Mouse (Mus musculus): ENCODE data around the gene Ube2m. TPM values are rescaled to one million over a fixed set of nuclear protein-coding genes. Genes with fewer than 3 reads are reported as not detected.

The Ube2m gene
- polyA plus RNA-seq, 1 experiment from 2014 or later: 104 TPM

DNA sequence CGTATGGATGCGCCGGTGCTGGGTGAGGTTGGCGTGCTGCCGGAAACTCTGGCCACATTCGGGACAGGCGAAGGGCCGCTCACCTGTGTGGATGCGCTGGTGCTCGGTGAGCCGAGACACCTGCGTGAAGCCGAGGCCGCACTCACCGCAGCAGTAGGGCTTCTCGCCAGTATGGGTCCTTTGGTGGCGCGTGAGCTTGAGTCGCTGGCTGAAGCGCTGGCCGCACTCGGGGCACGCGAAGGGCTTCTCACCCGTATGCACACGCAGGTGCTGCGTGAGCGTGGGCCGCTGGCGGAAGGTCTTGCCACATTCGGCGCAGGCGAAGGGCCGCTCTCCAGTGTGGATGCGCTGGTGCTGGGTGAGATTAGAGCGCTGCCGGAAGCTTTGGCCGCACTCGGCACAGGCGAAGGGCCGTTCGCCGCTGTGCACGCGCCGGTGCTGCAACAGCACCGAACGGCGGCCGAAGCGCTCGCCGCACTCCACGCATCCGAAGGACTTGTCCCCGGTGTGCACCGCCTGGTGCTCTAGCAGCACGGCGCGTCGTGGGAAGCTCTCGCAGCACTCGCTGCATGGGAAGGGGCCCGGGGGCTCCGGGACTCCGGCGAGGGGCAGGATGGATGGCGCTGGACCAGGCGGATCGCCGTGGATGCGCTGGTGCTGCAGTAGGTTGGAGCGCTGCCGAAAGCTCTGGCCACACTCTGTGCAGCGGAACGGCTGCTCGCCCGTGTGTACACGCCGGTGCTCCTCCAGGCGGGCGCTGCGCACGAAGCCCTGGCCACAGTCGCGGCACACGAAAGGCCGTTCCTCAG lies 5.6 kb upstream of the Ube2m start:
- Histone ChIP-seq H3K9ac (peak overlapping the region; percentile 64), H3K4me3 (peak overlapping the region; percentile 46), H3K4me1 (peaks cover 20% of the 10 kb centered on the region), H3K4me2 (peak overlapping the region; percentile 97), H3K9me3 (no peaks in the 10 kb centered on the region), H3K36me3 (no peaks in the 10 kb centered on the region), H3K27me3 (peaks cover 51% of the 10 kb centered on the region), H3K27ac (no peak overlapping the region)
- peak; percentile 31; the same call in 1 of the 2 replicates for ATAC-seq (ENCODE audit: insufficient number of reproducible peaks, low FRiP score, low TSS enrichment, low read depth)
- WGBS: 7% methylated on average over 88 of the region's 88 CpGs

DNA sequence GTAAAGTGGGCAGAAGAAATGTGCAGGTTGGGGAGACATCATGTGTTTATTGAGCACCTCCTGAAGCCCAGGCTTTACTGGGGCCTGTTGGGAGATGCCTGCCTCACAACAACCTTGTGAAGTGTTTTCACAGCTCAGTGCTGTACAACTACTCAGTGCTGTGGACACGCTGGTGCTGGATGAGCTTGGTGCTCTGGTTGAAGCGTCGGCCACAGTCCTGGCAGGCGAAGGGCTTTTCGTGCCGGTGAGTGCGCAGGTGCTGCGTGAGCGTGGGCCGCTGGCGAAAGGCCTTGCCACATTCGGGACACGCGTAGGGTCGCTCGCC lies 5.0 kb upstream of the Ube2m start:
- no peak for ATAC-seq (ENCODE audit: insufficient number of reproducible peaks, low FRiP score, low TSS enrichment, low read depth)
- H3K9ac ChIP-seq: no peak overlapping the region
- H3K4me3 ChIP-seq: peak overlapping the region; percentile 46
- no peak overlapping the region for H3K27ac ChIP-seq
- H3K4me1 ChIP-seq: peaks cover 22% of the 10 kb centered on the region
- no peaks in the 10 kb centered on the region for H3K9me3 ChIP-seq
- H3K36me3 ChIP-seq: no peaks in the 10 kb centered on the region
- H3K4me2 ChIP-seq: peak overlapping the region; percentile 97; the same call in 1 of the 2 replicates
- whole genome bisulfite sequencing: 36% methylated on average over 16 of the region's 16 CpGs
- peaks cover 51% of the 10 kb centered on the region for H3K27me3 ChIP-seq

DNA sequence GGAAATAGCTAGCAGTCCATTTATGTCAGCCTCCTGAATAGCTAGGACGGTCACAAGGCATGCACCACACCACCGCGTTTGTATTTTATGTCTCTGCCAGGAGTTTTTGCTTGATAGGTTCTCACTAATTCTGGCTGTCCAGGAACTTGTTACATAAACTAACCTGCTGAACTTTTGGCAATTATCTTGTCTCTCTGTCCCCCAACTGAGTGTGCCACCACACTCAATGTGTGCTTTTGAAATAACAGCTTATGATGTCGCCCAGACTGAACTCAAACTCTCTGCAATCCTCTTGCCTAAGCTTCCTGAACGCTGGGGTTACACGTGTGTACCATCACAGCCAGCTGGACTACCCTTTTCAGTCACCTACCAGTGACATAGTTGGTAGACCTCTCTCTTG lies 4.4 kb upstream of the Ube2m start:
- Histone ChIP-seq H3K27me3 (peaks cover 51% of the 10 kb centered on the region), H3K36me3 (no peaks in the 10 kb centered on the region), H3K4me3 (no peak overlapping the region), H3K4me2 (no peak overlapping the region), H3K9me3 (no peaks in the 10 kb centered on the region), H3K9ac (no peak overlapping the region), H3K27ac (no peak overlapping the region), H3K4me1 (peaks cover 22% of the 10 kb centered on the region)
- ATAC-seq (ENCODE audit: insufficient number of reproducible peaks, low FRiP score, low TSS enrichment, low read depth): no peak
- WGBS: 81% methylated on average over 6 of the region's 6 CpGs

DNA sequence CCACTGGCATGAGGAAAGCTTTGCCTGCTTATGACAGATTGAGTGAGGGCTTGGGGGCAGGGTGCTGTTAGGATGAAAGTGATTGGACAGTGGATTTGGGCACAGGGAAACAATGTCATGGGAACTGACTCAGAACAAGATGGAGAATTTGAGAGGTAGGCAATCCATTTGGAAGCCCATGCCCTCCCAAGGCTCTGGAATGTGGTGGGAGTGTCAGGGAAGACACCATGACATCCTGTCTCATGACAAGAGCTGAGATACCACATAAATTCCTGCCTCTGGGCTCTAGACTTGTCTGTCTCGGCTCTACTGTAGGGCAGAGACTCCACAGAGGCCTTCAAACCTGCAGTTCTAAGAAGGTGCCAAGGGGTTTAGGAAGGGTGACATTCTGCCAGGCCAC lies 3.2 kb upstream of the Ube2m start:
- Histone ChIP-seq H3K27me3 (peaks cover 51% of the 10 kb centered on the region), H3K9me3 (no peaks in the 10 kb centered on the region), H3K4me3 (no peak overlapping the region), H3K36me3 (peaks cover 3% of the 10 kb centered on the region; the same call in 1 of the 2 replicates), H3K9ac (no peak overlapping the region), H3K27ac (no peak overlapping the region), H3K4me2 (no peak overlapping the region), H3K4me1 (peaks cover 31% of the 10 kb centered on the region)
- WGBS: 57% methylated on average over 1 of the region's 1 CpGs
- no peak for ATAC-seq (ENCODE audit: insufficient number of reproducible peaks, low FRiP score, low TSS enrichment, low read depth)

DNA sequence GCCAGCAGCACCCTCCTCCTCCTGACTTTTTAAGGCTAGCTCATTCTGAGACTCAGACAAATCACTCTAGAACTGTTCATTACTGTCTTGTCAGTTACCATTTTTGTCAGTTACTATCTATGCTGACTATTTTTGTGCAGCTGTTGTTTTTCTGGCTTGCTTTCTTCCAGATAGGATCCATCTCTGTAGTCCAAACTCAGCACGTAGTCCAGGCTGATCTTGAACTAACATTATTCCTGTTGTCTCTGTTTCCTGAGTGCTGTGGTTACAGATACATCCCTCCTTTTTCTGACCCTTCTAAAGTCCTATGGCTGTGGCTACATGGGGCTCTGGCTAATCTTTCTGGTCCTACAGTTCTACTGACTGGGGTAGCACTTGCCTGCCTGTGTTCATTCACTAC lies 1.1 kb upstream of the Ube2m start:
- no peak overlapping the region for H3K27ac ChIP-seq
- ATAC-seq (ENCODE audit: insufficient number of reproducible peaks, low FRiP score, low TSS enrichment, low read depth): no peak
- H3K9ac ChIP-seq: peak overlapping the region; percentile 99
- no peaks in the 10 kb centered on the region for H3K9me3 ChIP-seq
- peaks cover 38% of the 10 kb centered on the region for H3K4me1 ChIP-seq
- H3K27me3 ChIP-seq: peaks cover 35% of the 10 kb centered on the region
- peak overlapping the region; percentile 69; the same call in 1 of the 2 replicates for H3K4me2 ChIP-seq
- 90% methylated on average over 1 of the region's 1 CpGs for WGBS
- peak overlapping the region; percentile 84 for H3K4me3 ChIP-seq
- H3K36me3 ChIP-seq: peaks cover 17% of the 10 kb centered on the region

DNA sequence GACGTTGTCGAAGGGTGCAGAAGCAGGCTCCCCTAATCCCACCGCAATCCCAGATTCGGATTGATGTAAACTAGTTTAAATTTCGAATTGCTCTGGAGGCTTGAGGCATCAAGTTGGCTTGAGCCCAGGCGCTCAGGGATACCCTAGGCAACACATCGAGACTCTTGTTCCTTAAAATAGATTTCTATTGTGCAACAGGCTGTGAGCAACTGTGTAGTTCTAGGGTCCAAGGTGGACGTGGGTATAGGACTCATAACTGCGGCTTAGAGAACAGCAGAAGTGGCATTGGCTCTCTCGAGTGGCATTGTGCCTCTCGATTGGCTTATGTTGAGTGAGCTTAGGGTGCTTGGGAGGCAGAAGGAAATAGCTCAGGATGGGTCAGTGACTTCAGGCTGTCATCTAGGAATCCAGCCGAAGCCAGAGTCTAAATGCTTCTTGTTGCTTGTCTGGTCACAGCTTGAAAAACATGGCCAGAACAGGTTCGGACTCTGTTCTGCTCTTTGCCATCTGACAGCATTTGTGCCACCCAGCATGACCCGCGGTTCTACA lies 620 bp upstream of the Ube2m start:
- Histone ChIP-seq H3K9ac (peak overlapping the region; percentile 99), H3K4me2 (peak overlapping the region; percentile 69), H3K36me3 (peaks cover 17% of the 10 kb centered on the region), H3K4me1 (peaks cover 38% of the 10 kb centered on the region), H3K9me3 (no peaks in the 10 kb centered on the region), H3K27ac (peak overlapping the region; percentile 100), H3K4me3 (peak overlapping the region; percentile 84), H3K27me3 (peaks cover 30% of the 10 kb centered on the region)
- 25% methylated on average over 15 of the region's 15 CpGs for whole genome bisulfite sequencing
- ATAC-seq (ENCODE audit: insufficient number of reproducible peaks, low FRiP score, low TSS enrichment, low read depth): no peak

DNA sequence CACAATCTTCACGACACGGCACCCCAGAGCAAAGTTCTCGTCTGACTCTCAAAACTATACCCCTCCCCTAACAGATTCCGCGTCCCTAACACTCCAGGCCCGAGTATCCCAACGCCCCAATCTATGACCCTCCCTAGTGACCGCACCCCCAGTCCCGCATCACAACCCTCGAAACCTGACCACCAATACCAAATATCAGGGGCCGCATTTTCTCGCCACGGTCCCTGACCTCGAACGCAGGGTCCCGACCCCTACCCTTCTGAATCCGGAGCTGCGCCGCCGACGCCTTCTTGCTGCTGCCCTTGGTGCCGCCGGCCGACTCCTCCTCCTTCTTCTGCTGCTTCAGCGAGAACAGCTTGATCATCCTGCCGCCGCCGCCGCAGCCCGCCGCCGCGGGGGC lies 709 bp downstream of the Ube2m start:
- H3K4me3 ChIP-seq: peak overlapping the region; percentile 84
- under 1% methylated on average over 31 of the region's 33 CpGs for WGBS
- no peaks in the 10 kb centered on the region for H3K9me3 ChIP-seq
- peaks cover 17% of the 10 kb centered on the region for H3K27me3 ChIP-seq
- peaks cover 43% of the 10 kb centered on the region for H3K4me1 ChIP-seq
- peaks cover 29% of the 10 kb centered on the region for H3K36me3 ChIP-seq
- peak overlapping the region; percentile 69 for H3K4me2 ChIP-seq
- peak overlapping the region; percentile 100 for H3K27ac ChIP-seq
- H3K9ac ChIP-seq: peak overlapping the region; percentile 99
- ATAC-seq (ENCODE audit: insufficient number of reproducible peaks, low FRiP score, low TSS enrichment, low read depth): no peak

DNA sequence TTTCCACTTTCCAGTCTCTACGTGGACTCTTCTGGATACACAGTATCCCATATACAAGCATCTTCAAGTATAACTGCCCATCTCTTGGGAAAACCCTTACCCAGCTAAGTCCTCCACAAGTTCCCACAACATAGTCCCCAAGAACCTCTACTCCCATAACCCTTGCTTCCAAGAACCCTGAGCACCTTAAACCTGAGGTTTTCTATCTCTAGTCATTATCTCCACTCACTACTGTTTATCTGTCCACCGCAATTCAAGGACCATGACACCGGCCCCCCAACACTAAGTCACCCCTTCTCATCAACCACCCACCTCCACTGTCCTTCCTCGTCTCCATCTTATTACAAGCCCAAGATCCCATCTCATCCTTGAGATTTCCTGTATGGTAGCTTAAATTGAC lies 1.3 kb downstream of the Ube2m start:
- H3K36me3 ChIP-seq: peaks cover 35% of the 10 kb centered on the region
- 42% methylated on average over 4 of the region's 4 CpGs for WGBS
- peak overlapping the region; percentile 69 for H3K4me2 ChIP-seq
- H3K27ac ChIP-seq: no peak overlapping the region; the same call in 1 of the 2 replicates
- H3K9me3 ChIP-seq: no peaks in the 10 kb centered on the region
- H3K4me1 ChIP-seq: peaks cover 43% of the 10 kb centered on the region
- no peak for ATAC-seq (ENCODE audit: insufficient number of reproducible peaks, low FRiP score, low TSS enrichment, low read depth)
- peaks cover 12% of the 10 kb centered on the region for H3K27me3 ChIP-seq
- peak overlapping the region; percentile 84 for H3K4me3 ChIP-seq
- H3K9ac ChIP-seq: peak overlapping the region; percentile 99

DNA sequence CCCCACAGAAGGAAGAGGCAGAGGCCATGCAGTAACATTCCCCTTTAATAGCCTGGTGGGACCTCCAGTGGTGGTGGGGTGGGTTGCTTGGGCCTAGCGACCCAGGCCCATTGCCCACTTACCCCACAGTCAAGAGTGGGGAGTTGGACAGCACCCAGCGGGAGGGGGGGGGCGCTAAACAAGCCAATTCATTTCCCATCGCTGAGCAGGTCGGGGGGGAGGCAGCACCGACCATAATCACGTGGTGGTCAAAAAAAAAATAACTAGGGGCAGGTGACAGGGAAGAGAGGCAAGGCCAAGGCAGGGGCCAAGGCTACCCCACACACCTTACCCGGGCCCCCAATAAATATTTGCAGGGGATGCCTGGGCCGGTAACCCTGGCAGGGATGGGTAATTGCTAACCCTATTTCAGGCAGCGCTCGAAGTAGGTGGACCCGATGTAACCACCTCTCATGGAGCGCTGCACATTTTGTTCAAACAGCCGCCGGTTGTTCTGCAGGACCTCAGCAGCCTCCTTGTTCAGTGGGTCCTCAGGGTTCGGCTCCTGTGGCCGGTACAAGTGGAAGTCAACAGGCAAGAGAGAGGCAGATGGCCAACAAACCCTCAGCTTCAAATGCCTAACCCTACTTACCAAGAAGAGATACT lies 2.7 kb downstream of the Ube2m start:
- peak overlapping the region; percentile 56 for H3K4me3 ChIP-seq
- peaks cover 43% of the 10 kb centered on the region for H3K4me1 ChIP-seq
- 85% methylated on average over 17 of the region's 17 CpGs for WGBS
- H3K9ac ChIP-seq: no peak overlapping the region
- no peak for ATAC-seq (ENCODE audit: insufficient number of reproducible peaks, low FRiP score, low TSS enrichment, low read depth)
- peaks cover 50% of the 10 kb centered on the region for H3K36me3 ChIP-seq
- no peaks in the 10 kb centered on the region for H3K27me3 ChIP-seq
- peak overlapping the region; percentile 93 for H3K27ac ChIP-seq
- no peaks in the 10 kb centered on the region for H3K9me3 ChIP-seq
- H3K4me2 ChIP-seq: peak overlapping the region; percentile 75

DNA sequence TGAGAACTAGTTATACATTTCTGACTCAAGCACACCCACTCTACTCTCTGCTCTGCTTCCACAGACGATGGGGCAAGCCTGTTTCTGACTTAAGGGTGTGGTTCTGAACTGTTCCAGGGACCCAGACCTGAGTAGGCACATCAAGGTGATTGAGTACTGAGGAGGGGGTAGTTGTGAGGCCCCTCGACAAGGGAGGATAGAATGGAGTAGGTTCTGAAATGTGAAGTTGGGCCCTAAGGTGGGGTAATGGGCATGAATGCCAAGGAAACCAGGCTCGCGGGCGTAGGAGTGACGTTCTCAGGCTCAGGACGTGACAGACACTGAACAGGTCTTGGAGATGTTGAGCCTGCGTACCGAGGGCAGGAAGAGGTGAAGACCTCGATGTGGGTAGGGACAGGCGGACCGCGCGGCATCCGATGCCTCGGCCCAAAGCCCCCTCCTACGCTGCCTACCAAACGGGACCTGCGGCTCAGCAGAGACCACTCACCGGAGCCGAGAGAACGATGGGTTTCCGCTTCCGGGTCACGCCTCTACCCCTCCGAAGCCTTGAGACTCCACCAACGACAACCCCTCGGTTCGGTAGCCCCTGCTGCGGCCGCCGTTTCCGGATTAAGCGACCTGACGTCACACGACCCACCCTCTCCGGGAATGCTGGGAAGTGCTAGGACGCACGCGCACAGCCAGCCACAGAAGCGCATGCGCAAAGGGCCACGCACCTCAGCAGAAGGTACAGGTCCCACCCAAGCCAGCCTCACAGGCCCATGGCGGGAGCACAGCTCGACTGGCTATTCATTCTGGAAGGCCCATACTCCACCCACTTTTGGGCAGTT lies 3.7 kb downstream of the Ube2m start, which contains the start of gene Chmp2a:
Gene Chmp2a (minus strand): TSS at position 660 of the 830 bp plus-strand sequence.
- peak within 1 kb of the TSS; percentile 56 for H3K4me3 ChIP-seq
- H3K4me1 ChIP-seq: peaks cover 43% of the 10 kb centered on the region
- peak; percentile 76 for ATAC-seq (ENCODE audit: insufficient number of reproducible peaks, low FRiP score, low TSS enrichment, low read depth)
- no peaks in the 10 kb centered on the region for H3K27me3 ChIP-seq
- WGBS: under 1% methylated on average over 45 of the region's 45 CpGs
- H3K9ac ChIP-seq: peak within 1 kb of the TSS; percentile 69
- no peaks in the 10 kb centered on the region for H3K9me3 ChIP-seq
- peaks cover 59% of the 10 kb centered on the region for H3K36me3 ChIP-seq
- peak within 1 kb of the TSS; percentile 93 for H3K27ac ChIP-seq
- peak within 1 kb of the TSS; percentile 75 for H3K4me2 ChIP-seq

DNA sequence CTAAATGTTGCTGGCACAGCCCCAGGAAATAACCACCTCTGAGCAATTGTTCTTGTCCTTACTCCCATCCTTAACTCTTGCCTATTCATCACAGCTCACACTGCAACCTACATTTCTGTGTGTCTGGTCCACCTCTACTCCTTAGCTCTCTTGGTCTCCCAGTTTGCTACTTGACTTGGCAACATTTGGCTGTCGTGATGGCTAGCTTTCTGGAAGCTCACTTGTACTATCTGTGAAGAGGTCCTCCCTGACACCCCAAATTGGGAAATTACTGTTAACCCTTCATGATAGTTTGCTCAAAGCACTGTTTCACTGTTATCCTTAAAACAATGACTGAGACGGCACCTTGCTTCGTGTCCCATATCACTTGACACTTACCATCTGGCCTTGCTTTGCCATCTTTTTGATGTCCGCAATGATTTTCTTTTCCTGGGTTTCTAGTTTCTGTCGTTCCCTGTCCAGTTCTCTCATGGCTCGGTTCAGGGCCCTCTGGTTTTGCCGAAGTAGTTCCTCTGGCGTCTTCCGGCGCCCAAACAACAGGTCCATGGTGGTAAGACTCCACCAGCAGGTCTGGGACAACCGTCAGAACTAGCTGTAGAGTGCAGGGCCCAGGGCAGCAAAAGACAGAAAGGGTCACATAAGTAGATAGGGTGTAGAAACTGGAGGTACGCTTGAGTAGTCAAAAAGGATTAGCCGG lies 4.5 kb downstream of the Ube2m start:
- Histone ChIP-seq H3K36me3 (peaks cover 67% of the 10 kb centered on the region), H3K4me2 (peak overlapping the region; percentile 75), H3K4me1 (peaks cover 38% of the 10 kb centered on the region), H3K9ac (peak overlapping the region; percentile 69), H3K27ac (peak overlapping the region; percentile 93), H3K9me3 (no peaks in the 10 kb centered on the region), H3K4me3 (peak overlapping the region; percentile 56), H3K27me3 (no peaks in the 10 kb centered on the region)
- no peak for ATAC-seq (ENCODE audit: insufficient number of reproducible peaks, low FRiP score, low TSS enrichment, low read depth)
- WGBS: 46% methylated on average over 13 of the region's 13 CpGs

Measured in limb, embryonic 15.5 days (tissue).